Mouse (Mus musculus) heart, embryonic 14.5 days (tissue): ENCODE measurements around the gene Mcm3ap. TPM values are rescaled to one million over a fixed set of nuclear protein-coding genes. Genes with fewer than 3 reads are reported as not detected.

ENCODE experiments used
- ATAC-seq: fragments of 200-750 bp; cut with Nextera tagmentation; 2 replicates; pipeline ENCODE4 v1.8.0; 2017; ENCODE audit warnings: low read depth, moderate TSS enrichment; ENCODE audit not compliant: insufficient number of reproducible peaks, insufficient read depth, low FRiP score
- H3K27ac ChIP-seq, 2 experiments: fragments of 200-500 bp in 1 of 2; fragments of 300-500 bp in 1 of 2; sonication (generic) in 1 of 2; replicated peaks in 1 of 2; 2 replicates each; pipeline ENCODE4 v1.5.1; 2012 to 2014; ENCODE audit warnings: low read depth in 2 of 2, low read length in 2 of 2, control low read depth in 1 of 2, mild to moderate bottlenecking in 1 of 2, mixed read lengths in 1 of 2; ENCODE audit not compliant: control insufficient read depth in 1 of 2, insufficient read depth in 1 of 2
- H3K27me3 ChIP-seq: fragments of 300-500 bp; sonication (generic); 2 replicates; pipeline ENCODE4 v1.6.1; 2014; ENCODE audit warnings: mild to moderate bottlenecking, low read length, control low read depth; ENCODE audit not compliant: control insufficient read depth, insufficient read depth
- H3K36me3 ChIP-seq: fragments of 300-500 bp; sonication (generic); 2 replicates; pipeline ENCODE4 v1.6.1; 2014; ENCODE audit warnings: mild to moderate bottlenecking, control low read depth, low read length, mixed read lengths; ENCODE audit not compliant: control insufficient read depth, insufficient read depth
- H3K4me1 ChIP-seq, 2 experiments: fragments of 200-500 bp in 1 of 2; fragments of 300-500 bp in 1 of 2; sonication (generic) in 1 of 2; 2 replicates each; pipeline ENCODE4 v1.6.1; 2012 to 2014; ENCODE audit warnings: low read length in 2 of 2, control low read depth in 1 of 2, mixed read lengths in 1 of 2; ENCODE audit not compliant: control insufficient read depth in 2 of 2, insufficient read depth in 2 of 2
- H3K4me2 ChIP-seq: fragments of 300-500 bp; sonication (generic); 2 replicates; pipeline ENCODE4 v1.6.1; 2014; ENCODE audit warnings: mild to moderate bottlenecking, low read length
- H3K4me3 ChIP-seq, 2 experiments: fragments of 200-500 bp in 1 of 2; fragments of 300-500 bp in 1 of 2; sonication (generic) in 1 of 2; 2 replicates each; pipeline ENCODE4 v1.5.1; 2012 to 2014; ENCODE audit warnings: low read length in 2 of 2, mild to moderate bottlenecking in 2 of 2, control low read depth in 1 of 2, low read depth in 1 of 2, moderate library complexity in 1 of 2; ENCODE audit not compliant: control insufficient read depth in 1 of 2, insufficient read depth in 1 of 2
- H3K9ac ChIP-seq: fragments of 300-500 bp; sonication (generic); 2 replicates; pipeline ENCODE4 v1.6.1; 2014; ENCODE audit warnings: mild to moderate bottlenecking, low read length
- H3K9me3 ChIP-seq: fragments of 300-500 bp; sonication (generic); 2 replicates; pipeline ENCODE4 v1.6.1; 2016; ENCODE audit warnings: low read length, control low read depth; ENCODE audit not compliant: control insufficient read depth
- WGBS: fragments of 180-500 bp; shearing (Covaris S2); extraction: QIAGEN DNeasy Blood & Tissue Kit; methylation state at CpG from one replicate; pipeline ENCODE4 v1.1.7; 2014; 5-methylcytosine and 5-hydroxymethylcytosine counted together
- polyA plus RNA-seq: library from polyadenylated mRNA; unstranded; fragments of >200 nt; fragmentation: Nextera tagmentation; extraction: Ambion mirVana; gene quantifications from 2 replicates; pipeline ENCODE4 v1.2.1, GENCODE M21; 2014

Mcm3ap gene
- 41.3 and 46.8 TPM in 2 replicates for polyA plus RNA-seq

GRCm38 (mm10) chr10:76468203-76469162 is at the start of gene Mcm3ap, which contains the start of gene Ybey:
TSS of gene Mcm3ap (plus strand) at chr10:76468927.
TSS of gene Ybey (minus strand) at chr10:76469114.
- WGBS: 1% methylated on average over 55 of the region's 55 CpGs
- H3K4me1 ChIP-seq: no peaks in the 10 kb centered on the region
- H3K4me2 ChIP-seq: peak within 1 kb of the TSS; percentile 76
- peak within 1 kb of the TSS; percentile 94 for H3K9ac ChIP-seq
- peaks cover 35% of the 10 kb centered on the region for H3K36me3 ChIP-seq
- peak within 1 kb of the TSS; percentile 80 to 85 for H3K27ac ChIP-seq
- H3K27me3 ChIP-seq: no peaks in the 10 kb centered on the region
- ATAC-seq: peak; percentile 81
- H3K4me3 ChIP-seq: peak within 1 kb of the TSS; percentile 84 to 98
- H3K9me3 ChIP-seq: no peaks in the 10 kb centered on the region

GRCm38 (mm10) chr10:76425674-76426073 is 43.1 kb upstream of the Mcm3ap start:
- no peak overlapping the region for H3K4me2 ChIP-seq
- ATAC-seq: no peak

GRCm38 (mm10) chr10:76433925-76434324 is 34.8 kb upstream of the Mcm3ap start:
- Histone ChIP-seq H3K9ac (no peak overlapping the region), H3K27me3 (no peaks in the 10 kb centered on the region), H3K4me3 (no peak overlapping the region), H3K4me1 (no peaks in the 10 kb centered on the region), H3K9me3 (no peaks in the 10 kb centered on the region), H3K36me3 (peaks cover 100% of the 10 kb centered on the region), H3K27ac (no peak overlapping the region), H3K4me2 (no peak overlapping the region)
- WGBS: 88% methylated on average over 11 of the region's 11 CpGs
- no peak for ATAC-seq

More at GRCm38 (mm10) chr10:76425674-76426073, 43.1 kb upstream of the Mcm3ap start:
- Histone ChIP-seq H3K9ac (no peak overlapping the region), H3K36me3 (peaks cover 97% of the 10 kb centered on the region), H3K27me3 (no peaks in the 10 kb centered on the region), H3K9me3 (no peaks in the 10 kb centered on the region), H3K4me1 (no peaks in the 10 kb centered on the region), H3K4me3 (no peak overlapping the region), H3K27ac (no peak overlapping the region)
- 94% methylated on average over 7 of the region's 7 CpGs for WGBS

- 86% methylated on average over 9 of the region's 9 CpGs for WGBS
- Histone ChIP-seq H3K9me3 (no peaks in the 10 kb centered on the region), H3K27me3 (no peaks in the 10 kb centered on the region), H3K9ac (no peak overlapping the region), H3K36me3 (peaks cover 64% of the 10 kb centered on the region), H3K27ac (no peak overlapping the region), H3K4me1 (peaks cover 2 to 16% of the 10 kb centered on the region in 2 experiments), H3K4me3 (no peak overlapping the region), H3K4me2 (no peak overlapping the region)
- ATAC-seq: no peak
Observed at GRCm38 (mm10) chr10:76439107-76439890, 29.4 kb upstream of the Mcm3ap start.

- Histone ChIP-seq H3K27ac (no peak within 1 kb of the TSS), H3K4me1 (peaks cover 2 to 16% of the 10 kb centered on the region in 2 experiments), H3K9ac (no peak within 1 kb of the TSS; the same call in 1 of the 2 replicates), H3K9me3 (no peaks in the 10 kb centered on the region), H3K27me3 (no peaks in the 10 kb centered on the region), H3K36me3 (peaks cover 54% of the 10 kb centered on the region), H3K4me3 (no peak within 1 kb of the TSS; a peak in 1 of 4 replicates), H3K4me2 (peak within 1 kb of the TSS; percentile 86)
- 93% methylated on average over 17 of the region's 17 CpGs for WGBS
- no peak for ATAC-seq
Observed at GRCm38 (mm10) chr10:76440281-76440680, 28.4 kb upstream of the Mcm3ap start, which contains the start of gene AC141477.1. TSS of gene AC141477.1 (minus strand) at chr10:76440444.

GRCm38 (mm10) chr10:76442178-76443088 is 26.3 kb upstream of the Mcm3ap start, which contains the start of gene Pcnt:
TSS of gene Pcnt (minus strand) at chr10:76442786.
- peaks cover 2 to 16% of the 10 kb centered on the region in 2 experiments for H3K4me1 ChIP-seq
- ATAC-seq: peak; percentile 98
- no peaks in the 10 kb centered on the region for H3K9me3 ChIP-seq
- peaks cover 32% of the 10 kb centered on the region for H3K36me3 ChIP-seq
- no peaks in the 10 kb centered on the region for H3K27me3 ChIP-seq
- peak within 1 kb of the TSS; percentile 84 to 98 for H3K27ac ChIP-seq
- H3K9ac ChIP-seq: peak within 1 kb of the TSS; percentile 91
- peak within 1 kb of the TSS; percentile 71 to 83 for H3K4me3 ChIP-seq
- WGBS: under 1% methylated on average over 78 of the region's 78 CpGs
- peak within 1 kb of the TSS; percentile 86 for H3K4me2 ChIP-seq
